Mouse (Mus musculus) erythroblast, embryonic 14.5 days (primary cell): Measurements from ENCODE around the gene Zfp69. TPM values are rescaled to one million over a fixed set of nuclear protein-coding genes. Genes with fewer than 3 reads are reported as not detected.

ENCODE experiments used
- H3K27me3 ChIP-seq: 2 replicates; pipeline ENCODE4 v1.6.1; 2012; ENCODE audit warnings: inconsistent platforms; ENCODE audit not compliant: control insufficient read depth
- H3K36me3 ChIP-seq: 2 replicates; pipeline ENCODE4 v1.6.1; 2012; ENCODE audit warnings: mild to moderate bottlenecking, inconsistent platforms; ENCODE audit not compliant: control insufficient read depth
- H3K4me1 ChIP-seq: 2 replicates; pipeline ENCODE4 v1.6.1; 2012; ENCODE audit warnings: inconsistent platforms; ENCODE audit not compliant: control insufficient read depth
- H3K4me3 ChIP-seq: replicated peaks from 2 replicates; pipeline ENCODE3; 2012; ENCODE audit warnings: moderate library complexity, mild to moderate bottlenecking, inconsistent platforms
- H3K9me3 ChIP-seq: 2 replicates; pipeline ENCODE4 v1.6.1; 2012; ENCODE audit warnings: low read length, inconsistent platforms, mixed read lengths; ENCODE audit not compliant: control insufficient read depth
- GATA1 ChIP-seq: IDR thresholded peaks from 2 replicates; pipeline ENCODE4 v1.6.1; 2012; ENCODE audit warnings: low read length, inconsistent platforms, mixed read lengths
- TAL1 ChIP-seq: IDR thresholded peaks from 3 replicates; pipeline ENCODE4 v1.6.1; 2012; ENCODE audit warnings: low read length, inconsistent platforms, mixed read lengths
- polyA plus RNA-seq: library from polyadenylated mRNA; stranded (reverse); fragments of >175 nt; gene quantifications from 2 replicates; pipeline ENCODE4 v1.2.3, GENCODE M21; 2012

The Zfp69 gene
- polyA plus RNA-seq, 1 experiment = 0.08 TPM

- Histone ChIP-seq H3K9me3 (peaks cover 8% of the 10 kb centered on the region), H3K4me3 (no peak overlapping the region), H3K4me1 (no peaks in the 10 kb centered on the region), H3K36me3 (peaks cover 23% of the 10 kb centered on the region), H3K27me3 (no peaks in the 10 kb centered on the region)
- no peak for TF ChIP-seq TAL1
- no peak for TF ChIP-seq GATA1
Measured at GRCm38 (mm10) chr4:120935006-120935405, 16.5 kb downstream of the Zfp69 start.

GRCm38 (mm10) chr4:120930736-120931135, 20.8 kb downstream of the Zfp69 start:
- no peak overlapping the region for H3K4me3 ChIP-seq
- TF ChIP-seq TAL1 = no peak
- TF ChIP-seq GATA1 = no peak
- H3K27me3 ChIP-seq = no peaks in the 10 kb centered on the region
- no peaks in the 10 kb centered on the region for H3K4me1 ChIP-seq
- peaks cover 23% of the 10 kb centered on the region for H3K36me3 ChIP-seq
- peaks cover 14% of the 10 kb centered on the region for H3K9me3 ChIP-seq

GRCm38 (mm10) chr4:120928686-120929085, 22.8 kb downstream of the Zfp69 start:
- Histone ChIP-seq H3K27me3 (no peaks in the 10 kb centered on the region), H3K4me1 (peaks cover 17% of the 10 kb centered on the region), H3K4me3 (no peak overlapping the region), H3K36me3 (peaks cover 11% of the 10 kb centered on the region), H3K9me3 (peaks cover 14% of the 10 kb centered on the region)
- TF ChIP-seq TAL1 (no peak), GATA1 (no peak)

- Histone ChIP-seq H3K4me1 (peaks cover 21% of the 10 kb centered on the region), H3K36me3 (peaks cover 19% of the 10 kb centered on the region), H3K27me3 (no peaks in the 10 kb centered on the region), H3K4me3 (peak overlapping the region; percentile 72), H3K9me3 (peaks cover 8% of the 10 kb centered on the region)
- TF ChIP-seq GATA1 = no peak
- TF ChIP-seq TAL1 = no peak
Measured at GRCm38 (mm10) chr4:120925386-120925785, 26.1 kb downstream of the Zfp69 start.

- peak within 1 kb of the TSS; percentile 72 for H3K4me3 ChIP-seq
- peaks cover 21% of the 10 kb centered on the region for H3K4me1 ChIP-seq
- peaks cover 18% of the 10 kb centered on the region for H3K36me3 ChIP-seq
- peaks cover 7% of the 10 kb centered on the region for H3K9me3 ChIP-seq
- no peak for TF ChIP-seq TAL1
- no peak for TF ChIP-seq GATA1
- no peaks in the 10 kb centered on the region for H3K27me3 ChIP-seq
Measured at GRCm38 (mm10) chr4:120924554-120925299, 26.8 kb downstream of the Zfp69 start, which contains the start of gene Exo5. TSS of gene Exo5 (minus strand) at chr4:120925017.

GRCm38 (mm10) chr4:120921461-120921860, 30.0 kb downstream of the Zfp69 start:
- Histone ChIP-seq H3K36me3 (peaks cover 20% of the 10 kb centered on the region), H3K4me3 (no peak overlapping the region), H3K4me1 (peaks cover 21% of the 10 kb centered on the region), H3K27me3 (no peaks in the 10 kb centered on the region), H3K9me3 (peaks cover under 1% of the 10 kb centered on the region; the same call in 1 of the 2 replicates)
- TF ChIP-seq TAL1 (no peak), GATA1 (no peak)

GRCm38 (mm10) chr4:120914501-120914900, 37.0 kb downstream of the Zfp69 start:
- H3K9me3 ChIP-seq = no peaks in the 10 kb centered on the region
- H3K36me3 ChIP-seq = peaks cover 2% of the 10 kb centered on the region
- H3K4me3 ChIP-seq = no peak overlapping the region
- TF ChIP-seq TAL1 (no peak), GATA1 (no peak)
- no peaks in the 10 kb centered on the region; the same call in 1 of the 2 replicates for H3K4me1 ChIP-seq
- no peaks in the 10 kb centered on the region for H3K27me3 ChIP-seq

- no peak for TF ChIP-seq TAL1
- no peak for TF ChIP-seq GATA1
- no peaks in the 10 kb centered on the region for H3K27me3 ChIP-seq
- no peaks in the 10 kb centered on the region for H3K9me3 ChIP-seq
- no peaks in the 10 kb centered on the region for H3K36me3 ChIP-seq
- H3K4me3 ChIP-seq = no peak overlapping the region
- no peaks in the 10 kb centered on the region; the same call in 1 of the 2 replicates for H3K4me1 ChIP-seq
Measured at GRCm38 (mm10) chr4:120913861-120914260, 37.6 kb downstream of the Zfp69 start.

GRCm38 (mm10) chr4:120913443-120913842, 38.1 kb downstream of the Zfp69 start:
- Histone ChIP-seq H3K36me3 (no peaks in the 10 kb centered on the region), H3K4me3 (no peak overlapping the region), H3K27me3 (no peaks in the 10 kb centered on the region), H3K4me1 (no peaks in the 10 kb centered on the region; the same call in 1 of the 2 replicates), H3K9me3 (no peaks in the 10 kb centered on the region)
- TF ChIP-seq GATA1 (no peak), TAL1 (no peak)
